Comparison of ENCODE assay signal across 15 mouse cellular contexts in the genomic region with DNA sequence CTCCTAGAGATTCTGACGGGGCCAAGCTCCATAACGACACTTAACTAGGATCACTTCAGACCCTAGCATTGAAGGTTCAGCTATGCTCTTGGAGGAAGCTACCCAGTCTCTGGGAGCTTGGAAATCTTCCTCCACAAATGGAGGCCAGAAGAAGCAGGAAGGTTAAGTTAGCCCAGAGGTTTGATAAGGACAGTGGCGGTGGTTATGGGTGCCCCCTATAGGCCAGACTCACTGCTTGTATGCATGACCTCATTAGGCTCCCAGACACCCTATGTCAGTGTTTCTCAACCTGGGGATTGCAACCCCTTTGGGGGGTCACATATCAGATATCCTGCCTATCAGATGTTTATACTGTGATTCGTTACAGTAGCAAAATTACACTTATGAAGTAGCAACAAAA. TPM values are rescaled to one million over a fixed set of nuclear protein-coding genes. Genes with fewer than 3 reads are reported as not detected.
A peak's percentile ranks its signal among the peaks of the same experiment; 100 is the strongest.
DNase-seq lines count a peak whose midpoint lies in the region; ATAC-seq and TF ChIP-seq lines count a peak whose summit lies in the region.
"Had no signal": no experiment of that assay in that cellular context is flagged by ENCODE, and none has a peak within 500 bp of the region (broad histone marks: within the 10 kb centered on the region; RNA-seq: fewer than 3 reads in every experiment).

No protein-coding gene starts in this region.

- TF ChIP-seq POLR2A in thymus, adult 2 months (IDR thresholded peaks at IDR 0.05; ENCODE audit: control insufficient read depth, extremely low read depth, insufficient read depth, low read length, poor library complexity): no peak

- H3K9me3 ChIP-seq in intestine, postnatal 0 days (ENCODE audit: control insufficient read depth): no peaks in the 10 kb centered on the region
- no peaks in the 10 kb centered on the region for H3K9me3 ChIP-seq in intestine, embryonic 16.5 days (ENCODE audit: control insufficient read depth, low read length)
- H3K9me3 ChIP-seq: hindbrain, embryonic 10.5 days; kidney, embryonic 15.5 days; liver, embryonic 15.5 days had no signal

- H3K27ac ChIP-seq in intestine, postnatal 0 days (ENCODE audit: low read depth, low read length): no peak overlapping the region
- no peak overlapping the region for H3K27ac ChIP-seq in intestine, embryonic 16.5 days (ENCODE audit: low read length)
- H3K27ac ChIP-seq in thymus, adult 2 months (ENCODE audit: control insufficient read depth, insufficient read depth, low read length): no peak overlapping the region
- H3K27ac ChIP-seq: hindbrain, embryonic 10.5 days; kidney, embryonic 15.5 days; liver, embryonic 15.5 days had no signal

- no peak overlapping the region for H3K9ac ChIP-seq in intestine, postnatal 0 days (ENCODE audit: low read depth, low read length)
- no peak overlapping the region for H3K9ac ChIP-seq in intestine, embryonic 16.5 days (ENCODE audit: low read depth, low read length)
- H3K9ac ChIP-seq: kidney, embryonic 15.5 days; liver, embryonic 15.5 days had no signal

- WGBS in intestine, postnatal 0 days: 60% methylated on average over 4 of the region's 4 CpGs
- 60% methylated on average over 4 of the region's 4 CpGs for WGBS in intestine, embryonic 16.5 days
- 73% methylated on average over 4 of the region's 4 CpGs for WGBS in thymus, adult 2 months

- no peak overlapping the region for H3K4me2 ChIP-seq in intestine, postnatal 0 days (replicated peaks; ENCODE audit: low read depth)
- no peak overlapping the region for H3K4me2 ChIP-seq in intestine, embryonic 16.5 days (ENCODE audit: low read depth, low read length)
- H3K4me2 ChIP-seq: kidney, embryonic 15.5 days; liver, embryonic 15.5 days had no signal

- peaks cover 37% of the 10 kb centered on the region for H3K27me3 ChIP-seq in intestine, postnatal 0 days (replicated peaks; ENCODE audit: control insufficient read depth, insufficient read depth, low read length)
- peaks cover 40% of the 10 kb centered on the region for H3K27me3 ChIP-seq in intestine, embryonic 16.5 days (replicated peaks; ENCODE audit: control insufficient read depth, insufficient read depth, low read length)
- H3K27me3 ChIP-seq in thymus, adult 2 months (ENCODE audit: control insufficient read depth, insufficient read depth, low read length): peaks cover 13% of the 10 kb centered on the region

- ATAC-seq in intestine, postnatal 0 days: no peak
- ATAC-seq in intestine, embryonic 16.5 days: no peak

- TF ChIP-seq CTCF in intestine, postnatal 0 days (IDR thresholded peaks at IDR 0.05; ENCODE audit: low read depth): peak; percentile 59
- no peak for TF ChIP-seq CTCF in thymus, adult 2 months (IDR thresholded peaks at IDR 0.05; ENCODE audit: borderline replicate concordance, control insufficient read depth, extremely low read depth, insufficient read depth, low read length, poor library complexity)

- no peaks in the 10 kb centered on the region for H3K4me1 ChIP-seq in intestine, postnatal 0 days (replicated peaks; ENCODE audit: control insufficient read depth, insufficient read depth, low read length)
- H3K4me1 ChIP-seq in intestine, embryonic 16.5 days (ENCODE audit: control insufficient read depth, insufficient read depth, low read length): peaks cover 16% of the 10 kb centered on the region
- peaks cover 16% of the 10 kb centered on the region for H3K4me1 ChIP-seq in thymus, adult 2 months (replicated peaks; ENCODE audit: control insufficient read depth, insufficient read depth, low read length)

- H3K36me3 ChIP-seq in intestine, postnatal 0 days (ENCODE audit: control insufficient read depth, insufficient read depth): no peaks in the 10 kb centered on the region
- no peaks in the 10 kb centered on the region for H3K36me3 ChIP-seq in intestine, embryonic 16.5 days (ENCODE audit: control insufficient read depth, insufficient read depth, low read length)
- H3K36me3 ChIP-seq in thymus, adult 2 months (ENCODE audit: control insufficient read depth, insufficient read depth, low read length): no peaks in the 10 kb centered on the region
- H3K36me3 ChIP-seq: hindbrain, embryonic 10.5 days; kidney, embryonic 15.5 days; liver, embryonic 15.5 days had no signal

- peak; percentile 60 for DNase-seq in thymus, adult 2 months
- DNase-seq in thymus, adult 18-20 months: no peak
- peak; percentile 42 for DNase-seq in induced T-regulatory cell, adult 2 months (ENCODE audit: low read depth)
- DNase-seq in thymus, postnatal 4 days: peak; percentile 70
- DNase-seq in yolk sac, embryonic 10.5 days (ENCODE audit: low spot score): no peak
- DNase-seq in right cerebral cortex, adult 2 months (ENCODE audit: low spot score in 2 of 2): no peak
- DNase-seq: adrenal gland, postnatal 25 days; cerebellum, postnatal 36 days; gastrocnemius, postnatal 10 days had no signal

- no peak overlapping the region for H3K4me3 ChIP-seq in intestine, postnatal 0 days (ENCODE audit: low read depth, low read length)
- H3K4me3 ChIP-seq in intestine, embryonic 16.5 days (ENCODE audit: low read length): no peak overlapping the region
- no peak overlapping the region for H3K4me3 ChIP-seq in thymus, adult 2 months (ENCODE audit: control insufficient read depth, insufficient read depth, low read length)
- H3K4me3 ChIP-seq: hindbrain, embryonic 10.5 days; kidney, embryonic 15.5 days; liver, embryonic 15.5 days had no signal

RNA-seq across cellular contexts. Expression of gene Hrh3, which starts 2.8 kb away (rescaled TPM):
- not detected in 2 replicates for polyA plus RNA-seq in intestine, postnatal 0 days (2015; fragmentation: Nextera tagmentation; extraction: Ambion mirVana)
- polyA plus RNA-seq in intestine, embryonic 16.5 days (2015; fragmentation: Nextera tagmentation; extraction: Ambion mirVana): 0.07 and 0.09 TPM in 2 replicates
- polyA plus RNA-seq in thymus, adult 2 months (2012; rRNA removed): 4.1 and 4.4 TPM in 2 replicates
- polyA plus RNA-seq: kidney, embryonic 15.5 days; liver, embryonic 15.5 days; stomach, embryonic 16.5 days had no signal

RNA-seq across cellular contexts. Expression of gene Osbpl2, which starts 12.0 kb away (rescaled TPM):
- 22.9 and 26.4 TPM in 2 replicates for polyA plus RNA-seq in intestine, postnatal 0 days (2015; fragmentation: Nextera tagmentation; extraction: Ambion mirVana)
- polyA plus RNA-seq in intestine, embryonic 16.5 days (2015; fragmentation: Nextera tagmentation; extraction: Ambion mirVana): 30.4 and 32.4 TPM in 2 replicates
- 19.3 and 21.7 TPM in 2 replicates for polyA plus RNA-seq in thymus, adult 2 months (2012; rRNA removed)

RNA-seq across cellular contexts. Expression of gene Mtg2, which starts 36.7 kb away (rescaled TPM):
- 9.8 and 11.1 TPM in 2 replicates for polyA plus RNA-seq in intestine, postnatal 0 days (2015; fragmentation: Nextera tagmentation; extraction: Ambion mirVana)
- polyA plus RNA-seq in intestine, embryonic 16.5 days (2015; fragmentation: Nextera tagmentation; extraction: Ambion mirVana): 25.4 and 31.0 TPM in 2 replicates
- polyA plus RNA-seq in thymus, adult 2 months (2012; rRNA removed): 25.1 and 31.3 TPM in 2 replicates

Comparison
In these comparisons a context has a peak if more than half of its experiments do, and no peak if none do; other contexts are left out.
1. DNase-seq: peak in thymus, adult 2 months (single experiment), induced T-regulatory cell, adult 2 months (single experiment) and thymus, postnatal 4 days (single experiment); none in thymus, adult 18-20 months (0 of 2), yolk sac, embryonic 10.5 days (single experiment) and right cerebral cortex, adult 2 months (0 of 2).